Mouse (Mus musculus): Measurements from ENCODE around the gene Kmt2c. TPM values are rescaled to one million over a fixed set of nuclear protein-coding genes. Genes with fewer than 3 reads are reported as not detected.

The Kmt2c gene
- polyA plus RNA-seq, 1 experiment, result 42.6 TPM

- 98% methylated on average over 13 of the region's 13 CpGs for WGBS
- TF ChIP-seq POLR2A (IDR thresholded peaks at IDR 0.05; ENCODE audit: control insufficient read depth, extremely low read depth, insufficient read depth, low read length, poor library complexity), result no peak
- no peak for TF ChIP-seq CTCF (IDR thresholded peaks at IDR 0.05; ENCODE audit: borderline replicate concordance, control insufficient read depth, extremely low read depth, insufficient read depth, low read length, poor library complexity)
- Histone ChIP-seq H3K4me1 (replicated peaks; ENCODE audit: control insufficient read depth, insufficient read depth, low read length) (no peaks in the 10 kb centered on the region), H3K27ac (ENCODE audit: control insufficient read depth, insufficient read depth, low read length) (no peak overlapping the region), H3K27me3 (ENCODE audit: control insufficient read depth, insufficient read depth, low read length) (no peaks in the 10 kb centered on the region), H3K36me3 (ENCODE audit: control insufficient read depth, insufficient read depth, low read length) (peaks cover 73% of the 10 kb centered on the region), H3K4me3 (ENCODE audit: control insufficient read depth, insufficient read depth, low read length) (no peak overlapping the region)
- no peak for DNase-seq
These were observed 214.6 kb downstream of the Kmt2c start for GRCm38 (mm10) chr5:25283988-25284387.

DNA sequence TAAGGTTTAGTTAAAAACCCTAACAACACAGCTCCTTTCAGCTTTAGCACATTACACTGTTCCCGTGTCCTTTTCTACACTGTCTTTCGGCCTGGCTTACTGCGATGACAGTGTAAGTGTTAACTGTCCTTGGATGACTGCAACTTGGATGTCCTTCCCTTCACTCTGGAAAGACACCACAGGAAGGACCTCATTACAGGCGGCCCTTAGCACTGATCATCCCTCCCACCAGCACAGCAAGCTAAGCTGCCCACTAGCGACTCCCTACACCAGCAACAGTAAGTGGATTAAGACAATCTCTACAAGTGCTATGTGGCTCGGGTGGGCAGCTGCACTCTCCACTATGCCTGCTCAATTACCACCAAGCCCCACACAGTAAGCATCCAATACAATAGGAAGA lies 222.2 kb downstream of the Kmt2c start:
- peaks cover 84% of the 10 kb centered on the region for H3K36me3 ChIP-seq (ENCODE audit: control insufficient read depth, insufficient read depth, low read length)
- 95% methylated on average over 6 of the region's 6 CpGs for WGBS
- H3K4me1 ChIP-seq (replicated peaks; ENCODE audit: control insufficient read depth, insufficient read depth, low read length), result no peaks in the 10 kb centered on the region
- H3K4me3 ChIP-seq (ENCODE audit: control insufficient read depth, insufficient read depth, low read length), result no peak overlapping the region
- no peak overlapping the region for H3K27ac ChIP-seq (ENCODE audit: control insufficient read depth, insufficient read depth, low read length)
- no peaks in the 10 kb centered on the region for H3K27me3 ChIP-seq (ENCODE audit: control insufficient read depth, insufficient read depth, low read length)
- DNase-seq, result no peak
- TF ChIP-seq CTCF (IDR thresholded peaks at IDR 0.05; ENCODE audit: borderline replicate concordance, control insufficient read depth, extremely low read depth, insufficient read depth, low read length, poor library complexity), result no peak
- no peak for TF ChIP-seq POLR2A (IDR thresholded peaks at IDR 0.05; ENCODE audit: control insufficient read depth, extremely low read depth, insufficient read depth, low read length, poor library complexity)

GRCm38 (mm10) chr5:25275629-25276028 lies 223.0 kb downstream of the Kmt2c start:
- no peaks in the 10 kb centered on the region for H3K27me3 ChIP-seq (ENCODE audit: control insufficient read depth, insufficient read depth, low read length)
- WGBS, result 92% methylated on average over 10 of the region's 10 CpGs
- H3K27ac ChIP-seq (ENCODE audit: control insufficient read depth, insufficient read depth, low read length), result no peak overlapping the region
- DNase-seq, result no peak
- H3K36me3 ChIP-seq (ENCODE audit: control insufficient read depth, insufficient read depth, low read length), result peaks cover 79% of the 10 kb centered on the region
- TF ChIP-seq CTCF (IDR thresholded peaks at IDR 0.05; ENCODE audit: borderline replicate concordance, control insufficient read depth, extremely low read depth, insufficient read depth, low read length, poor library complexity), result no peak
- TF ChIP-seq POLR2A (IDR thresholded peaks at IDR 0.05; ENCODE audit: control insufficient read depth, extremely low read depth, insufficient read depth, low read length, poor library complexity), result no peak
- H3K4me1 ChIP-seq (replicated peaks; ENCODE audit: control insufficient read depth, insufficient read depth, low read length), result no peaks in the 10 kb centered on the region
- H3K4me3 ChIP-seq (ENCODE audit: control insufficient read depth, insufficient read depth, low read length), result no peak overlapping the region

GRCm38 (mm10) chr5:25268258-25268888 lies 230.2 kb downstream of the Kmt2c start:
- Histone ChIP-seq H3K4me3 (ENCODE audit: control insufficient read depth, insufficient read depth, low read length) (no peak overlapping the region), H3K36me3 (ENCODE audit: control insufficient read depth, insufficient read depth, low read length) (peaks cover 26% of the 10 kb centered on the region), H3K4me1 (replicated peaks; ENCODE audit: control insufficient read depth, insufficient read depth, low read length) (no peaks in the 10 kb centered on the region), H3K27me3 (ENCODE audit: control insufficient read depth, insufficient read depth, low read length) (no peaks in the 10 kb centered on the region), H3K27ac (ENCODE audit: control insufficient read depth, insufficient read depth, low read length) (no peak overlapping the region)
- WGBS, result 95% methylated on average over 4 of the region's 4 CpGs
- TF ChIP-seq CTCF (IDR thresholded peaks at IDR 0.05; ENCODE audit: borderline replicate concordance, control insufficient read depth, extremely low read depth, insufficient read depth, low read length, poor library complexity) (no peak), POLR2A (IDR thresholded peaks at IDR 0.05; ENCODE audit: control insufficient read depth, extremely low read depth, insufficient read depth, low read length, poor library complexity) (no peak)
- DNase-seq, result no peak

GRCm38 (mm10) chr5:25262266-25262665 lies 236.3 kb downstream of the Kmt2c start:
- no peaks in the 10 kb centered on the region for H3K36me3 ChIP-seq (ENCODE audit: control insufficient read depth, insufficient read depth, low read length)
- DNase-seq, result no peak
- H3K4me3 ChIP-seq (ENCODE audit: control insufficient read depth, insufficient read depth, low read length), result no peak overlapping the region
- no peaks in the 10 kb centered on the region for H3K4me1 ChIP-seq (replicated peaks; ENCODE audit: control insufficient read depth, insufficient read depth, low read length)
- H3K27ac ChIP-seq (ENCODE audit: control insufficient read depth, insufficient read depth, low read length), result no peak overlapping the region
- no peak for TF ChIP-seq CTCF (IDR thresholded peaks at IDR 0.05; ENCODE audit: borderline replicate concordance, control insufficient read depth, extremely low read depth, insufficient read depth, low read length, poor library complexity)
- TF ChIP-seq POLR2A (IDR thresholded peaks at IDR 0.05; ENCODE audit: control insufficient read depth, extremely low read depth, insufficient read depth, low read length, poor library complexity), result no peak
- H3K27me3 ChIP-seq (ENCODE audit: control insufficient read depth, insufficient read depth, low read length), result no peaks in the 10 kb centered on the region
- WGBS, result 95% methylated on average over 7 of the region's 7 CpGs

DNA sequence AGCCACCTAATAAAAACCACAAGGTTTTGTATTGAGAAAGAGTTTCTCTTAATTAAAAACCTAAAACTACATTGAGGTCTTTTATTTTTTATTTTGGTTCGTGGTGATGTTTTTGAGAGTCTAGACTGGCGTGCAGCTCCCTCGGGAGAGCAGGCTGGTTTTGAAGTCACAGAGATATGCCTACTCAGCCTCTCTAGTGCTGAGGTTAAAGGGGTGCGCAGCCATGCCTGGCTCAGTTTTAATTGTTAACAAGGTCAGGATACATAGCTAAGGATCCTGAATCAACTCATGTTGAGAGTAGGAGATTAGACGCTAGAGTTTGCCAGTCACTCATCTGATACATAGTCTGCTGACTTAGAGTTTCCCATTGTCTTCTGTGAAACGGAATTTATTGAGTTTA lies 237.1 kb downstream of the Kmt2c start:
- no peak for DNase-seq
- 97% methylated on average over 6 of the region's 6 CpGs for WGBS
- Histone ChIP-seq H3K4me3 (ENCODE audit: control insufficient read depth, insufficient read depth, low read length) (no peak overlapping the region), H3K27me3 (ENCODE audit: control insufficient read depth, insufficient read depth, low read length) (no peaks in the 10 kb centered on the region), H3K36me3 (ENCODE audit: control insufficient read depth, insufficient read depth, low read length) (no peaks in the 10 kb centered on the region), H3K27ac (ENCODE audit: control insufficient read depth, insufficient read depth, low read length) (no peak overlapping the region), H3K4me1 (replicated peaks; ENCODE audit: control insufficient read depth, insufficient read depth, low read length) (no peaks in the 10 kb centered on the region)
- TF ChIP-seq POLR2A (IDR thresholded peaks at IDR 0.05; ENCODE audit: control insufficient read depth, extremely low read depth, insufficient read depth, low read length, poor library complexity), result no peak
- TF ChIP-seq CTCF (IDR thresholded peaks at IDR 0.05; ENCODE audit: borderline replicate concordance, control insufficient read depth, extremely low read depth, insufficient read depth, low read length, poor library complexity), result no peak

DNA sequence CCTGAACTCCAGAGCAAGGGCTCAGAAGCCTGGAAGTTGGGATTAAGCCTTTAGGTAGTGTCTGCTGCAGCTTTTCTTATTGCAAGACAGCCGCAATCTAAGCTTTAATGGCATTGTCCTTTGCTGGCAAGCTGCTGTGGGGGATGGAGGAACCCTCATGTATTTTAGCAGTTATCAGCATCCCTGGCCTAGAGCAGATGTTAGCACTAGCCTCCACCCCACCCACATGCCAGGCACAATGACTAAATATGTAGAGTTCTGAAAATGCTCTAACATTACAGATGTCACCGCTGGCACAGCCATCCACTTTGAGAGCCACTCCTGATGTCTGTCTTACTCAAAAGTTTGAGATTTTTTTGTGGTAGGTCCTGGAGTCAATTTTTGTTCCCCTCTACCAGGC lies 241.9 kb downstream of the Kmt2c start:
- no peak for DNase-seq
- Histone ChIP-seq H3K36me3 (ENCODE audit: control insufficient read depth, insufficient read depth, low read length) (peaks cover 8% of the 10 kb centered on the region), H3K27me3 (ENCODE audit: control insufficient read depth, insufficient read depth, low read length) (no peaks in the 10 kb centered on the region), H3K4me3 (ENCODE audit: control insufficient read depth, insufficient read depth, low read length) (no peak overlapping the region), H3K27ac (ENCODE audit: control insufficient read depth, insufficient read depth, low read length) (no peak overlapping the region), H3K4me1 (replicated peaks; ENCODE audit: control insufficient read depth, insufficient read depth, low read length) (no peaks in the 10 kb centered on the region)
- TF ChIP-seq POLR2A (IDR thresholded peaks at IDR 0.05; ENCODE audit: control insufficient read depth, extremely low read depth, insufficient read depth, low read length, poor library complexity) (no peak), CTCF (IDR thresholded peaks at IDR 0.05; ENCODE audit: borderline replicate concordance, control insufficient read depth, extremely low read depth, insufficient read depth, low read length, poor library complexity) (no peak)
- WGBS, result 95% methylated on average over 2 of the region's 2 CpGs
